Mouse (Mus musculus) kidney, embryonic 16.5 days (tissue): ENCODE measurements at regions not wholly inside any gene's neighbourhood (a gene's known extent, or its start where the extent isn't known, plus 50 kb on each side); places are given as distances from the start of the nearest gene placed in this dataset.

Source experiments
- ATAC-seq: fragments of 200-750 bp; cut with Nextera tagmentation; 2 replicates; pipeline ENCODE4 v1.8.0; 2017; ENCODE audit warnings: moderate TSS enrichment; ENCODE audit not compliant: low FRiP score, low TSS enrichment
- H3K27ac ChIP-seq: fragments of 300-500 bp; sonication (generic); 2 replicates; pipeline ENCODE4 v1.5.1; 2014; ENCODE audit warnings: low read length
- H3K27me3 ChIP-seq: fragments of 300-500 bp; sonication (generic); 2 replicates; pipeline ENCODE4 v1.6.1; 2014; ENCODE audit warnings: low read length, control low read depth, mixed read lengths; ENCODE audit not compliant: insufficient read depth
- H3K36me3 ChIP-seq: fragments of 300-500 bp; sonication (generic); 2 replicates; pipeline ENCODE4 v1.6.1; 2014; ENCODE audit warnings: low read length, control low read depth, mixed read lengths; ENCODE audit not compliant: insufficient read depth
- H3K4me1 ChIP-seq: fragments of 300-500 bp; sonication (generic); 2 replicates; pipeline ENCODE4 v1.6.1; 2014; ENCODE audit warnings: low read length, control low read depth, mixed read lengths; ENCODE audit not compliant: insufficient read depth
- H3K4me2 ChIP-seq: fragments of 300-500 bp; sonication (generic); replicated peaks from 2 replicates; pipeline ENCODE4 v1.6.1; 2014; ENCODE audit warnings: low read depth, low read length
- H3K4me3 ChIP-seq: fragments of 300-500 bp; sonication (generic); 2 replicates; pipeline ENCODE4 v1.5.1; 2014; ENCODE audit warnings: mild to moderate bottlenecking, low read length
- H3K9ac ChIP-seq: fragments of 300-500 bp; sonication (generic); replicated peaks from 2 replicates; pipeline ENCODE4 v1.6.1; 2014; ENCODE audit warnings: low read length
- H3K9me3 ChIP-seq: fragments of 300-500 bp; sonication (generic); 2 replicates; pipeline ENCODE4 v1.6.1; 2016; ENCODE audit warnings: low read length, control low read depth
- WGBS: fragments of 180-500 bp; shearing (Covaris S2); extraction: QIAGEN DNeasy Blood & Tissue Kit; methylation state at CpG from one replicate; pipeline ENCODE4 v1.1.7; 2014; 5-methylcytosine and 5-hydroxymethylcytosine counted together

DNA sequence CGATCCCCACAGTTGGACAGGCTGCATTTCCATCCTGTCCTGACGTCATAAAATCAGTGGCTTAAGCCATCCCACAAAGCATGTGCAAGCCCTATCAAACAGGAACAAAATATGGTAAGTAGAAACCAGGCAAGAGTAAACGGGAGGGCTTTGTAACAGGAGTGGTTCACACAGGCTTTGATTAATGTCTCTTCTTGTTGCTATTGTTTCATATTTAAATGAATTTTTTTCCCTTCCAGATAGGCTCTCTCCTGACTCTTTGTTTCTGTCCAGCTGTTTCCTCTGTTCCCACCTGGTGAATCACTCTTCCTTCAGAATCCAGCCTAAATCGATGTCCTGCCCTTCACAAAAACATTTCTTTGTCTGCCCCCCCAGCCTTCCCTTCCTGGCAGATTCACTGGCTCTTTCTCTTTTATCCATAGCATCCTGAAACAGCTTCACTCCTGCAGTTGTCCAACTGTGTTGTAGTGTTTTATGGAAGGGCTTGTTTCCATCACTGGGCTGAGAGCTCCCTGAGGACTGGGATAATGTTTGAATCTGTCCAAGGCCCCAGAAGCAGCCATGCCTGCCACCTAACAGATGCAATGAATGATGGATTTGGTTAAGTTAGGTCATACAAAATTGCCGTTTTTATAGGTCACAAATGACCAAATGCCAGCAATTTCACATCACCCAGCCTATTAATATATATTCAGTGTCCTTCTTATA is 98.1 kb upstream of the Mpp6 start:
- no peak overlapping the region for H3K27ac ChIP-seq
- WGBS = 53% methylated on average over 5 of the region's 5 CpGs
- H3K4me1 ChIP-seq = peaks cover 14% of the 10 kb centered on the region
- no peaks in the 10 kb centered on the region for H3K36me3 ChIP-seq
- no peaks in the 10 kb centered on the region for H3K27me3 ChIP-seq
- no peak overlapping the region for H3K4me2 ChIP-seq
- H3K9me3 ChIP-seq = no peaks in the 10 kb centered on the region
- no peak overlapping the region for H3K4me3 ChIP-seq
- no peak for ATAC-seq
- H3K9ac ChIP-seq = no peak overlapping the region

DNA sequence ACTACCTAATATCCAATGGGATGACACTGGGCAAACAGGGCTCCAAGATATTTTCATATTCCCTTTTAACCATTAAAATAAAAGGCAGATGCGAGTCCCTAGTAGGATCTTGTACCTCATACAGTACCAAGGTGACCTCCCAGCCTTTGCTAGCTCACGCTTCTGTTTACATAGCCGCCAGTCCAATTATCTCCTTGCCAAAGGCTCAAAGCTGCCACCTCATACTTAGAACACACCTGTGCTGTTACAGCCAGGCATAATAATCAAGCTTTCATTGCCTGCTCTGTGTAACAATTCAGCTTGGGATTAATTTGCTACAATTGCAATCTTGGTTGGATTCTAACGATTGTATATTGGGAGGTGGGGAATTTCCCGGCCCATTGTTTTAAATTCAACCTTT is 97.0 kb upstream of the Mpp6 start:
- Histone ChIP-seq H3K36me3 (no peaks in the 10 kb centered on the region), H3K4me1 (peaks cover 14% of the 10 kb centered on the region), H3K27ac (no peak overlapping the region), H3K4me3 (no peak overlapping the region), H3K9me3 (no peaks in the 10 kb centered on the region), H3K4me2 (no peak overlapping the region), H3K9ac (no peak overlapping the region), H3K27me3 (no peaks in the 10 kb centered on the region)
- WGBS = 81% methylated on average over 5 of the region's 5 CpGs
- no peak for ATAC-seq

DNA sequence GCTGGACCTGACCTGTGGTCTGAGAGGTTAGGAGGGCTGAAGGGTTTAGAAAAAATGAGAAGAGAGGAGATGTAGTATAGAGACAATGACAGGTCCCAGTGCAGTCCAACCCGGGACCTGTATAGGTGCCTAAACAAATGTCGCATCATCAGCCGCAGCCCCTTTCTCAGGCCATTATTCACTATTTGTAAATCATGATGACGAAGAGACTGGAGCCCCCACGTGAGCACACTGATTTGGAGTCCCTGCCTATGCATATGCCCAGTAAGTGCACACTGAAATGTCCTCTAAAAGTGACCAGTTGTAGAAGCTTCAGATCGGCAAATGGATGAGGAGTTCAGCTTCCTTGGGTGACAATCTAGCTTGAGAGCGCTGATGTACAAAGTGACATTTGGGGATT is 96.2 kb upstream of the Mpp6 start:
- no peak for ATAC-seq
- no peak overlapping the region for H3K4me2 ChIP-seq
- H3K36me3 ChIP-seq = no peaks in the 10 kb centered on the region
- no peaks in the 10 kb centered on the region for H3K9me3 ChIP-seq
- H3K4me1 ChIP-seq = peaks cover 11% of the 10 kb centered on the region
- H3K27me3 ChIP-seq = no peaks in the 10 kb centered on the region
- no peak overlapping the region for H3K9ac ChIP-seq
- no peak overlapping the region for H3K4me3 ChIP-seq
- WGBS = 84% methylated on average over 7 of the region's 7 CpGs
- no peak overlapping the region for H3K27ac ChIP-seq

DNA sequence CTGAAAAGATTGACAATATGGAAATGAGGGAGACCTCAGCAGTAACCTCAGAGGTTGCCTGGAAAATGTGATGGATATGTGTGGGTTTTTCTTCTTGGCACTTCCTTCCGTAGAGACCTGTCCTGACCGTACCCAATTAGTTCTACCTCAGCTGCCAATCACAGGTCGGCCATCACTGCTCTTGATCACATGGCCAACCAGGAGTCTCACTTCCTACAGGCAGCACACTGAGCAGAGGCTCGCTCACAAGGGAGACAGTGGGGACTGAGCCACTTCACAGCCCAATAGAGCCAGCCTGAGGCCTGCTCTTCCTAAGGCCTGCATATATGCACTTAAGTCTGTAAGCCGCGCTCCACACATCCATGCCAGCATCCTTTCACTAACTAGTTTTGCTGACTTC is 82.1 kb upstream of the Mpp6 start:
- WGBS = 87% methylated on average over 6 of the region's 6 CpGs
- Histone ChIP-seq H3K4me1 (0 out of 2 replicates have a peak, but pooled peaks cover 5% of the 10 kb centered on the region), H3K9me3 (no peaks in the 10 kb centered on the region), H3K27me3 (no peaks in the 10 kb centered on the region), H3K4me3 (no peak overlapping the region), H3K36me3 (no peaks in the 10 kb centered on the region), H3K4me2 (no peak overlapping the region), H3K27ac (no peak overlapping the region), H3K9ac (no peak overlapping the region)
- no peak for ATAC-seq

DNA sequence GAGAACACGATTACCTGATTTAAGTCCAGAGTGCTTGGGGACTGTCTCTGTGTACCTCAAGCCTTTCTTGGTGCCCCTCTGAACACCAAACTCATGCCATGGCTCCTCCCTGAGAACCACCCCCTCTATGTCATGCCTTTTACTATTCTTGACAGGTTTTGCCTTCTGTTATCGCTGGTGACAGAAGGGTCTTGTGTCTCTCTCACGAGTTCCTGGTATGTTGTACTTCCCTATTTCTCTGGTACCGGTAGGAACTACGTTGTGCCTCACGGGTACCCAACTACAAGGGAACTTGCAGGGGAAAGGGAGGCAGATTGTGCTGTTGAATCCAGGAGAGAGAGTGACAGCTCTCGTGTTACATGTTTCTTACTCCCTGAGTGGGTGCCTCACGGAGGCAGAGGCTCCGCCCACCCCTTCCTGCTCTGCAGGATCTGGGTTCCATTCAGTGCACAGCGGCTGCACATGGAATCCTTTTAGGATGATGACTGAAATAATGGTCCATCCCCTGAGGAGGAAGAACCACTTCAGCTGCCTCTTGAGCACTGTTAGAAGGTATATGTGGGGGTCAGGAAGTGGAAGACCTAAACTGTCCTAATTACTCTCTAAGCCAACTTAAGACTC is 80.0 kb upstream of the Mpp6 start:
- Histone ChIP-seq H3K9ac (no peak overlapping the region), H3K36me3 (no peaks in the 10 kb centered on the region), H3K9me3 (no peaks in the 10 kb centered on the region), H3K27me3 (no peaks in the 10 kb centered on the region), H3K27ac (no peak overlapping the region), H3K4me1 (0 out of 2 replicates have a peak, but pooled peaks cover 12% of the 10 kb centered on the region), H3K4me2 (no peak overlapping the region), H3K4me3 (no peak overlapping the region)
- no peak for ATAC-seq
- 61% methylated on average over 10 of the region's 10 CpGs for WGBS

DNA sequence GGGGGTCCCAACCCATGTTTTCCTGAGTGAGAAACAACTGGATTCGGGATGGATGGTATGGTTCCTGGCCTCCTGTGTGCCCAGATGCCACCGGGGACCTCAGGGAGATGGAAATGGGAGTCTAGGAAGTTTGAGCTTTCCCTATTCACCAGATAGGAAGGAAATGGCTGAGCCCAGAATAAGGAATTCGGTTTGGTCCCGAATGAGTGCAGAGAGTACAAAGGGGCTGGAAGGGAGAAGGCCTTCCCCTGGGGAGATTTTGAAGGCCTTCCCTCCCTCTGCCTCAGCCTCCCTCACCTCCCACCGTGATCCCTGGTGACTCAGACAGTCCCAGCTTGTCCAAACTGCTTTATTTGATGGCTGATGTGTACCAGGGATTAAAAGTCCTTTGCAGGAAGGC is 78.7 kb upstream of the Mpp6 start:
- WGBS = 76% methylated on average over 5 of the region's 5 CpGs
- no peak overlapping the region for H3K9ac ChIP-seq

DNA sequence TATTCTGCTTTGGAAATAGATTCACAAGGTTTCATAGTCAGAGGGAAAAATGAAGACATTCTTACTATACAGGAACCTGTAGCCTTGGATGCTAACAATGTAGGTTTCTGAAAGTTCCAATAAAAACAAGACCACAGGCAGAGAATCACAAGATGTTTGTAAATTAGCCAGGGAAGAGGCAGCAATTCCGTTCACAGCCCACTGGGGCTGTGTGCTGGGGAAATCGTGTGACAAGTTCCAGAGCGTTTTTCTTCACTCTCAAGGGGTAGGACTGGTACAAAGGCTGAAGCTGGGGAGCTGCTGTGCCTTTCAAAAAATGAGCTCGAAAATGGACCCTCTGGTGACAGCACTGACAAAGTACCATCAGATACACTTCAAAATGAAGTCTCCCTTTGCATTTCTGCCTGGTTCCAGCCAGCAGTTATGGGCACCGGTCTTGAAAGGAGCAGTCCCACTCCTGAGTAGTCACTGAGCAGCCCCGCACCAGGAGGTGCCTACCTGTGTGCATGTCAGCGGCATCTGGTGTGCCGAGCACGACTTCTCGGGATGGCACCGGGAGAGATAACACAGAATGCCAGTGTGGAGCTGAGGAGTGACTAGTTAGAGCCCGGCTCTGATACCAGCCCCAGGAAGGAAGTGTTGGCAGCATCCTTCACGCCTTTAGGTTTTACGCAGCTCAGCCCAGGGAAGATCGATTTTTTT is 77.0 kb upstream of the Mpp6 start:
- 0 out of 2 replicates have a peak overlapping the region, but pooled peaks have one; percentile 3 for H3K4me2 ChIP-seq
- WGBS = 62% methylated on average over 15 of the region's 15 CpGs
- no peak for ATAC-seq
- H3K4me3 ChIP-seq = no peak overlapping the region
- H3K9me3 ChIP-seq = no peaks in the 10 kb centered on the region
- peaks cover 20% of the 10 kb centered on the region; the same call in 1 of the 2 replicates for H3K4me1 ChIP-seq
- no peaks in the 10 kb centered on the region for H3K36me3 ChIP-seq
- no peak overlapping the region for H3K9ac ChIP-seq
- H3K27me3 ChIP-seq = no peaks in the 10 kb centered on the region
- no peak overlapping the region for H3K27ac ChIP-seq

More for the DNA sequence above, 78.7 kb upstream of the Mpp6 start:
- no peak for ATAC-seq
- H3K4me1 ChIP-seq = 0 out of 2 replicates have a peak, but pooled peaks cover 12% of the 10 kb centered on the region
- no peaks in the 10 kb centered on the region for H3K27me3 ChIP-seq
- no peaks in the 10 kb centered on the region for H3K9me3 ChIP-seq
- H3K27ac ChIP-seq = no peak overlapping the region
- H3K36me3 ChIP-seq = no peaks in the 10 kb centered on the region
- H3K4me3 ChIP-seq = no peak overlapping the region
- no peak overlapping the region for H3K4me2 ChIP-seq

DNA sequence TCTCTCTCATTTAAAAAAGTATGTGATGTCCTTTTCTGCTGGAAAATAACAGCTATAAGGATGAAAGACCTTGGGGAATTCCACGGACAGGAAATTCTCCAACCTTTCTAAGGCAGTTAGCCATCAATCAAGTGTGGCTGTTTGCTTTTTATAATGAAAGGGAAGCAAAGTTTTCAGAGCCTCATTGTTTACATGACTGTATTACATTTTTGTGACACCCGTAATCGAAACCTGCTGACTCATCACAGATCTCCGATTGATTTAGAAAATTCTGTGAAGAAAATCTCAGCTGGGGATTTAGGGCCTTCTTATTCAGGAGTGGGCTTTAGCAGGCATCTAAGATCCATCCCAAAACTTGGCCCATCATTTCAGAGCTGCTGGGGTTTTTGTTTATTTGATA is 72.4 kb upstream of the Mpp6 start:
- no peaks in the 10 kb centered on the region for H3K9me3 ChIP-seq
- no peak for ATAC-seq
- H3K4me3 ChIP-seq = no peak overlapping the region
- H3K36me3 ChIP-seq = no peaks in the 10 kb centered on the region
- no peaks in the 10 kb centered on the region for H3K27me3 ChIP-seq
- H3K4me1 ChIP-seq = peaks cover 20% of the 10 kb centered on the region
- H3K27ac ChIP-seq = peak overlapping the region; percentile 4; the same call in 1 of the 2 replicates
- 0 out of 2 replicates have a peak overlapping the region, but pooled peaks have one; percentile 8 for H3K9ac ChIP-seq
- H3K4me2 ChIP-seq = peak overlapping the region; percentile 37
- WGBS = 26% methylated on average over 4 of the region's 4 CpGs

DNA sequence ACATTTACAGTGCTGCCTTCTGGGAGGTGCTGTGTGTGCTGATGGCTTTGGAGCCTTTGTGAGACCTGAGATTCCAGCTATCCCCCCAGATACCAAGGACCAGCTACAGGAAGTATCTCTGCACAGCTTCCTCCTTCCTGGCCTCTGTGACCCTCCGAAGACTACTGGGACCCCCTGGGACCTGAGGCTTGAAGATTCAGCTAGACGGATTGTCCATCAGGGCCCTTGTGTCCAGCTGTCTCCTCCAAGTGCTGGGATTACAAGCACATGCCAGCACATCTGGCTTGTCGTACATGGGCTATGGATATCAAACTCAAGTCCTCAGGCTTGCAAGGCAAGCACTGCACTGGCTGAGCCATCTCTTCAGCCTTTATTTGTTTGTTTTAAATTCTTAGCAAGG is 71.7 kb upstream of the Mpp6 start:
- 46% methylated on average over 3 of the region's 3 CpGs for WGBS
- H3K36me3 ChIP-seq = no peaks in the 10 kb centered on the region
- no peak for ATAC-seq

DNA sequence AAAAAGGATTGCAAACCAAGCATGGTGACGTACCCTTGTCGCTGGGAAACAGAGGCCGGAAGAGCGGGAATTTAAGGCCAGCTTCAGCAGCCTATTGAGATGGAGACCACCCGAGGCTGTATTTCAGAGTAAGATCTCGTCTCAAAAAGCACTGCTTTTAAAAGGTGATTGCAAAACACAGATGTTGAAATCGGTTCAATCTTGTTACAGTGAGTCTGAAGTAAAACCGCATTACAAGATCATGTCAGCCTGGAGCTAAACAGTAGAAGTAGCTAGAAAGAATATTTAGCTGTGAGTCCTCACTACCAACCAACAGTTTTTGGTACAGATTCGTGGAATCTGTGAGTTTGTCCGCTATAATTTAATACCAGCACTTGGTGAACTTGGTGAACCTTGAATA is 69.0 kb upstream of the Mpp6 start:
- H3K4me2 ChIP-seq = no peak overlapping the region
- H3K4me3 ChIP-seq = no peak overlapping the region
- H3K9me3 ChIP-seq = no peaks in the 10 kb centered on the region
- no peak for ATAC-seq
- H3K4me1 ChIP-seq = peaks cover 11% of the 10 kb centered on the region
- 81% methylated on average over 10 of the region's 10 CpGs for WGBS
- no peaks in the 10 kb centered on the region for H3K27me3 ChIP-seq
- H3K36me3 ChIP-seq = no peaks in the 10 kb centered on the region
- H3K27ac ChIP-seq = no peak overlapping the region
- H3K9ac ChIP-seq = no peak overlapping the region

More for the DNA sequence above, 71.7 kb upstream of the Mpp6 start:
- Histone ChIP-seq H3K27me3 (no peaks in the 10 kb centered on the region), H3K4me1 (peaks cover 15% of the 10 kb centered on the region), H3K4me3 (no peak overlapping the region), H3K4me2 (no peak overlapping the region), H3K27ac (peak overlapping the region; percentile 4; the same call in 1 of the 2 replicates), H3K9ac (no peak overlapping the region), H3K9me3 (no peaks in the 10 kb centered on the region)
